Mouse (Mus musculus): Measurements from ENCODE around the gene Lrpap1. TPM values are rescaled to one million over a fixed set of nuclear protein-coding genes. Genes with fewer than 3 reads are reported as not detected.
A peak's percentile ranks its signal among the peaks of the same experiment; 100 is the strongest.

The Lrpap1 gene
- polyA plus RNA-seq (2012; rRNA removed) = 120 and 124 TPM in 2 replicates

GRCm38 (mm10) chr5:35104960-35105921 lies at the start of gene Lrpap1:
TSS of gene Lrpap1 (minus strand) at chr5:35105766.
- DNase-seq (ENCODE audit: extremely low spot score in 1 of 2, low spot score in 1 of 2) = peak; percentile 68 to 91

- no peak for DNase-seq (ENCODE audit: extremely low spot score in 1 of 2, low spot score in 1 of 2)
Measured at GRCm38 (mm10) chr5:35149939-35150338, 44.4 kb upstream of the Lrpap1 start.

GRCm38 (mm10) chr5:35149526-35149925 lies 44.0 kb upstream of the Lrpap1 start:
- DNase-seq (ENCODE audit: extremely low spot score in 1 of 2, low spot score in 1 of 2) = no peak

- no peak for DNase-seq (ENCODE audit: extremely low spot score in 1 of 2, low spot score in 1 of 2)
Measured at GRCm38 (mm10) chr5:35147963-35148767, 42.6 kb upstream of the Lrpap1 start.

GRCm38 (mm10) chr5:35147155-35147962 lies 41.8 kb upstream of the Lrpap1 start:
- DNase-seq (ENCODE audit: extremely low spot score in 1 of 2, low spot score in 1 of 2) = peak in 1 of 2 experiments; percentile 63

GRCm38 (mm10) chr5:35146747-35147146 lies 41.2 kb upstream of the Lrpap1 start:
- no peak for DNase-seq (ENCODE audit: extremely low spot score in 1 of 2, low spot score in 1 of 2)

- no peak for DNase-seq (ENCODE audit: extremely low spot score in 1 of 2, low spot score in 1 of 2)
Measured at GRCm38 (mm10) chr5:35144716-35145115, 39.1 kb upstream of the Lrpap1 start.

GRCm38 (mm10) chr5:35143460-35144245 lies 38.1 kb upstream of the Lrpap1 start:
- DNase-seq (ENCODE audit: extremely low spot score in 1 of 2, low spot score in 1 of 2) = no peak

GRCm38 (mm10) chr5:35142910-35143309 lies 37.3 kb upstream of the Lrpap1 start:
- DNase-seq (ENCODE audit: extremely low spot score in 1 of 2, low spot score in 1 of 2) = no peak

GRCm38 (mm10) chr5:35141316-35141715 lies 35.8 kb upstream of the Lrpap1 start:
- DNase-seq (ENCODE audit: extremely low spot score in 1 of 2, low spot score in 1 of 2) = peak; percentile 72 to 81

GRCm38 (mm10) chr5:35138183-35138611 lies 32.6 kb upstream of the Lrpap1 start:
- peak; percentile 46 to 78 for DNase-seq (ENCODE audit: extremely low spot score in 1 of 2, low spot score in 1 of 2)

- DNase-seq (ENCODE audit: extremely low spot score in 1 of 2, low spot score in 1 of 2) = peak; percentile 85 to 92
Measured at GRCm38 (mm10) chr5:35137510-35138182, 32.1 kb upstream of the Lrpap1 start.

- DNase-seq (ENCODE audit: extremely low spot score in 1 of 2, low spot score in 1 of 2) = no peak
Measured at GRCm38 (mm10) chr5:35135903-35136302, 30.3 kb upstream of the Lrpap1 start.

- DNase-seq (ENCODE audit: extremely low spot score in 1 of 2, low spot score in 1 of 2) = no peak
Measured at GRCm38 (mm10) chr5:35134286-35134685, 28.7 kb upstream of the Lrpap1 start.

- DNase-seq (ENCODE audit: extremely low spot score in 1 of 2, low spot score in 1 of 2) = no peak
Measured at GRCm38 (mm10) chr5:35133468-35133867, 27.9 kb upstream of the Lrpap1 start.

GRCm38 (mm10) chr5:35132278-35132980 lies 26.9 kb upstream of the Lrpap1 start:
- DNase-seq (ENCODE audit: extremely low spot score in 1 of 2, low spot score in 1 of 2) = no peak

- peak in 1 of 2 experiments; percentile 92 for DNase-seq (ENCODE audit: extremely low spot score in 1 of 2, low spot score in 1 of 2)
Measured at GRCm38 (mm10) chr5:35131773-35132172, 26.2 kb upstream of the Lrpap1 start.

GRCm38 (mm10) chr5:35131237-35131636 lies 25.7 kb upstream of the Lrpap1 start:
- no peak for DNase-seq (ENCODE audit: extremely low spot score in 1 of 2, low spot score in 1 of 2)

Measured in frontal cortex, adult 2 months (tissue).